Mouse (Mus musculus): ENCODE results near the gene Egr2. TPM values are rescaled to one million over a fixed set of nuclear protein-coding genes. Genes with fewer than 3 reads are reported as not detected.

Gene Egr2
- polyA plus RNA-seq, 1 experiment, result 4.2 TPM

- TF ChIP-seq CTCF (IDR thresholded peaks at IDR 0.05; ENCODE audit: control insufficient read depth, insufficient read depth, insufficient read length) (no peak), FOSL1 (IDR thresholded peaks at IDR 0.05; ENCODE audit: insufficient read depth, low read length, poor library complexity, severe bottlenecking) (no peak), CEBPB (IDR thresholded peaks at IDR 0.05; ENCODE audit: low read depth) (no peak), MYOG (IDR thresholded peaks at IDR 0.05; ENCODE audit: control insufficient read depth, extremely low read depth, insufficient read length) (no peak), MYOD1 (IDR thresholded peaks at IDR 0.05; ENCODE audit: control insufficient read depth, insufficient read length, low read depth) (no peak), MAX (IDR thresholded peaks at IDR 0.05) (no peak), USF1 (IDR thresholded peaks at IDR 0.05; ENCODE audit: low read depth) (no peak)
- Histone ChIP-seq H3ac (ENCODE audit: control insufficient read depth, insufficient read length, low read depth) (no peak overlapping the region), H3K36me3 (ENCODE audit: control insufficient read depth, insufficient read depth) (no peaks in the 10 kb centered on the region), H3K79me3 (ENCODE audit: low read depth) (no peaks in the 10 kb centered on the region), H3K4me3 (ENCODE audit: insufficient read depth, poor library complexity, severe bottlenecking) (no peak overlapping the region), H3K79me2 (ENCODE audit: control insufficient read depth, insufficient read depth) (no peaks in the 10 kb centered on the region), H3K27me3 (ENCODE audit: control insufficient read depth, insufficient read depth, insufficient read length) (no peaks in the 10 kb centered on the region)
Observed at GRCm38 (mm10) chr10:67526435-67526834, 8.8 kb upstream of the Egr2 start.

GRCm38 (mm10) chr10:67529769-67530168 lies 5.5 kb upstream of the Egr2 start:
- Histone ChIP-seq H3K4me3 (ENCODE audit: insufficient read depth, poor library complexity, severe bottlenecking) (no peak overlapping the region), H3K79me3 (ENCODE audit: low read depth) (no peaks in the 10 kb centered on the region), H3K79me2 (ENCODE audit: control insufficient read depth, insufficient read depth) (no peaks in the 10 kb centered on the region), H3ac (ENCODE audit: control insufficient read depth, insufficient read length, low read depth) (no peak overlapping the region), H3K36me3 (ENCODE audit: control insufficient read depth, insufficient read depth) (no peaks in the 10 kb centered on the region), H3K27me3 (ENCODE audit: control insufficient read depth, insufficient read depth, insufficient read length) (no peaks in the 10 kb centered on the region)
- no peak for TF ChIP-seq MYOD1 (IDR thresholded peaks at IDR 0.05; ENCODE audit: control insufficient read depth, insufficient read length, low read depth)
- TF ChIP-seq FOSL1 (IDR thresholded peaks at IDR 0.05; ENCODE audit: insufficient read depth, low read length, poor library complexity, severe bottlenecking), result no peak
- no peak for TF ChIP-seq MAX (IDR thresholded peaks at IDR 0.05)
- TF ChIP-seq CTCF (IDR thresholded peaks at IDR 0.05; ENCODE audit: control insufficient read depth, insufficient read depth, insufficient read length), result no peak
- TF ChIP-seq CEBPB (IDR thresholded peaks at IDR 0.05; ENCODE audit: low read depth), result no peak
- no peak for TF ChIP-seq MYOG (IDR thresholded peaks at IDR 0.05; ENCODE audit: control insufficient read depth, extremely low read depth, insufficient read length)
- TF ChIP-seq USF1 (IDR thresholded peaks at IDR 0.05; ENCODE audit: low read depth), result no peak

GRCm38 (mm10) chr10:67535972-67536371 lies 697 bp downstream of the Egr2 start:
- peak overlapping the region; percentile 47 for H3K4me3 ChIP-seq (ENCODE audit: insufficient read depth, poor library complexity, severe bottlenecking)
- no peaks in the 10 kb centered on the region for H3K79me2 ChIP-seq (ENCODE audit: control insufficient read depth, insufficient read depth)
- H3ac ChIP-seq (ENCODE audit: control insufficient read depth, insufficient read length, low read depth), result peak overlapping the region; percentile 48
- TF ChIP-seq MAX (IDR thresholded peaks at IDR 0.05) (peak; percentile 66), MYOD1 (IDR thresholded peaks at IDR 0.05; ENCODE audit: control insufficient read depth, insufficient read length, low read depth) (no peak), CTCF (IDR thresholded peaks at IDR 0.05; ENCODE audit: control insufficient read depth, insufficient read depth, insufficient read length) (peak; percentile 98), MYOG (IDR thresholded peaks at IDR 0.05; ENCODE audit: control insufficient read depth, extremely low read depth, insufficient read length) (no peak), FOSL1 (IDR thresholded peaks at IDR 0.05; ENCODE audit: insufficient read depth, low read length, poor library complexity, severe bottlenecking) (no peak)
- H3K27me3 ChIP-seq (ENCODE audit: control insufficient read depth, insufficient read depth, insufficient read length), result no peaks in the 10 kb centered on the region
- H3K79me3 ChIP-seq (ENCODE audit: low read depth), result no peaks in the 10 kb centered on the region
- no peaks in the 10 kb centered on the region for H3K36me3 ChIP-seq (ENCODE audit: control insufficient read depth, insufficient read depth)

- Histone ChIP-seq H3K4me3 (ENCODE audit: insufficient read depth, poor library complexity, severe bottlenecking) (peak overlapping the region; percentile 47), H3K79me3 (ENCODE audit: low read depth) (no peaks in the 10 kb centered on the region), H3K36me3 (ENCODE audit: control insufficient read depth, insufficient read depth) (no peaks in the 10 kb centered on the region), H3K27me3 (ENCODE audit: control insufficient read depth, insufficient read depth, insufficient read length) (no peaks in the 10 kb centered on the region), H3ac (ENCODE audit: control insufficient read depth, insufficient read length, low read depth) (peak overlapping the region; percentile 54), H3K79me2 (ENCODE audit: control insufficient read depth, insufficient read depth) (no peaks in the 10 kb centered on the region)
- no peak for TF ChIP-seq USF1 (IDR thresholded peaks at IDR 0.05; ENCODE audit: low read depth)
- TF ChIP-seq CEBPB (IDR thresholded peaks at IDR 0.05; ENCODE audit: low read depth), result no peak
- TF ChIP-seq MAX (IDR thresholded peaks at IDR 0.05), result no peak
- no peak for TF ChIP-seq CTCF (IDR thresholded peaks at IDR 0.05; ENCODE audit: control insufficient read depth, insufficient read depth, insufficient read length)
- TF ChIP-seq MYOG (IDR thresholded peaks at IDR 0.05; ENCODE audit: control insufficient read depth, extremely low read depth, insufficient read length), result no peak
- TF ChIP-seq MYOD1 (IDR thresholded peaks at IDR 0.05; ENCODE audit: control insufficient read depth, insufficient read length, low read depth), result no peak
- TF ChIP-seq FOSL1 (IDR thresholded peaks at IDR 0.05; ENCODE audit: insufficient read depth, low read length, poor library complexity, severe bottlenecking), result no peak
Observed at GRCm38 (mm10) chr10:67536621-67537141, 1.4 kb downstream of the Egr2 start.

- Histone ChIP-seq H3K79me3 (ENCODE audit: low read depth) (no peaks in the 10 kb centered on the region), H3K4me3 (ENCODE audit: insufficient read depth, poor library complexity, severe bottlenecking) (peak overlapping the region; percentile 47), H3ac (ENCODE audit: control insufficient read depth, insufficient read length, low read depth) (peak overlapping the region; percentile 62), H3K27me3 (ENCODE audit: control insufficient read depth, insufficient read depth, insufficient read length) (no peaks in the 10 kb centered on the region), H3K79me2 (ENCODE audit: control insufficient read depth, insufficient read depth) (no peaks in the 10 kb centered on the region), H3K36me3 (ENCODE audit: control insufficient read depth, insufficient read depth) (no peaks in the 10 kb centered on the region)
- TF ChIP-seq MYOG (IDR thresholded peaks at IDR 0.05; ENCODE audit: control insufficient read depth, extremely low read depth, insufficient read length) (no peak), CEBPB (IDR thresholded peaks at IDR 0.05; ENCODE audit: low read depth) (no peak), MYOD1 (IDR thresholded peaks at IDR 0.05; ENCODE audit: control insufficient read depth, insufficient read length, low read depth) (no peak), USF1 (IDR thresholded peaks at IDR 0.05; ENCODE audit: low read depth) (peak; percentile 90)
Observed at GRCm38 (mm10) chr10:67537151-67537994, 2.1 kb downstream of the Egr2 start.
